Mouse (Mus musculus): ENCODE measurements around the gene Tnr.

The Tnr gene

GRCm38 (mm10) chr1:159523578-159523977, at the start of gene Tnr:
Tnr (plus strand) TSS chr1:159523769.
- DNase-seq, result peak in 1 of 2 experiments; percentile 3

- DNase-seq, result no peak
These were observed 33.6 kb upstream of the Tnr start for GRCm38 (mm10) chr1:159489853-159490435.

GRCm38 (mm10) chr1:159492536-159492935, 31.0 kb upstream of the Tnr start:
- DNase-seq, result no peak

- DNase-seq, result no peak
These were observed 29.7 kb upstream of the Tnr start for GRCm38 (mm10) chr1:159493720-159494499.

- DNase-seq, result no peak
These were observed 25.3 kb upstream of the Tnr start for GRCm38 (mm10) chr1:159498236-159498635.

GRCm38 (mm10) chr1:159499806-159500460, 23.6 kb upstream of the Tnr start:
- DNase-seq, result no peak

GRCm38 (mm10) chr1:159501911-159502310, 21.7 kb upstream of the Tnr start:
- DNase-seq, result no peak

GRCm38 (mm10) chr1:159510667-159511066, 12.9 kb upstream of the Tnr start:
- DNase-seq, result no peak

- no peak for DNase-seq
These were observed 5.9 kb upstream of the Tnr start for GRCm38 (mm10) chr1:159517647-159518046.

GRCm38 (mm10) chr1:159519206-159519605, 4.4 kb upstream of the Tnr start:
- no peak for DNase-seq

GRCm38 (mm10) chr1:159523069-159523468, 500 bp upstream of the Tnr start:
- no peak for DNase-seq

GRCm38 (mm10) chr1:159524051-159524549, 531 bp downstream of the Tnr start:
- peak in 1 of 2 experiments; percentile 11 for DNase-seq

GRCm38 (mm10) chr1:159532841-159533569, 9.4 kb downstream of the Tnr start:
- no peak for DNase-seq

- no peak for DNase-seq
These were observed 12.0 kb downstream of the Tnr start for GRCm38 (mm10) chr1:159535582-159535981.

- no peak for DNase-seq
These were observed 14.0 kb downstream of the Tnr start for GRCm38 (mm10) chr1:159537541-159537940.

- DNase-seq, result no peak
These were observed 14.5 kb downstream of the Tnr start for GRCm38 (mm10) chr1:159538076-159538475.

- no peak for DNase-seq
These were observed 22.0 kb downstream of the Tnr start for GRCm38 (mm10) chr1:159545470-159546145.

GRCm38 (mm10) chr1:159551036-159551435, 27.5 kb downstream of the Tnr start:
- no peak for DNase-seq

- DNase-seq, result no peak
These were observed 28.2 kb downstream of the Tnr start for GRCm38 (mm10) chr1:159551591-159552442.

- DNase-seq, result no peak
These were observed 38.0 kb downstream of the Tnr start for GRCm38 (mm10) chr1:159561616-159562015.

- no peak for DNase-seq
These were observed 41.6 kb downstream of the Tnr start for GRCm38 (mm10) chr1:159565129-159565528.

Data from spleen, adult 18-20 months (tissue).